Mouse (Mus musculus) midbrain, embryonic 12.5 days (tissue): ENCODE data around the gene Btbd10. TPM values are rescaled to one million over a fixed set of nuclear protein-coding genes. Genes with fewer than 3 reads are reported as not detected.

Experiments
- ATAC-seq: fragments of 200-750 bp; cut with Nextera tagmentation; 2 replicates; pipeline ENCODE4 v1.8.0; 2017; ENCODE audit warnings: low read depth, moderate TSS enrichment, moderate library complexity; ENCODE audit not compliant: low FRiP score
- H3K27ac ChIP-seq: fragments of 300-500 bp; sonication (generic); replicated peaks from 2 replicates; pipeline ENCODE4 v1.5.1; 2016; ENCODE audit warnings: mild to moderate bottlenecking
- H3K27me3 ChIP-seq: fragments of 300-500 bp; sonication (generic); 2 replicates; pipeline ENCODE4 v1.6.1; 2016; ENCODE audit warnings: mild to moderate bottlenecking
- H3K36me3 ChIP-seq: fragments of 300-500 bp; sonication (generic); 2 replicates; pipeline ENCODE4 v1.6.1; 2016
- H3K4me1 ChIP-seq: fragments of 300-500 bp; sonication (generic); 2 replicates; pipeline ENCODE4 v1.6.1; 2016
- H3K4me2 ChIP-seq: fragments of 300-500 bp; sonication (generic); replicated peaks from 2 replicates; pipeline ENCODE4 v1.6.1; 2016; ENCODE audit warnings: mild to moderate bottlenecking, moderate library complexity
- H3K4me3 ChIP-seq: fragments of 300-500 bp; sonication (generic); 2 replicates; pipeline ENCODE4 v1.5.1; 2016; ENCODE audit warnings: mild to moderate bottlenecking
- H3K9ac ChIP-seq: fragments of 300-500 bp; sonication (generic); replicated peaks from 2 replicates; pipeline ENCODE4 v1.6.1; 2016; ENCODE audit warnings: mild to moderate bottlenecking, moderate library complexity
- H3K9me3 ChIP-seq: fragments of 300-500 bp; sonication (generic); 2 replicates; pipeline ENCODE4 v1.6.1; 2016; ENCODE audit warnings: mild to moderate bottlenecking
- WGBS: fragments of 180-500 bp; shearing (Covaris S2); methylation state at CpG from one replicate; pipeline ENCODE4 v1.1.7; 2016; 5-methylcytosine and 5-hydroxymethylcytosine counted together
- polyA plus RNA-seq: library from polyadenylated mRNA; unstranded; fragments of >200 nt; fragmentation: Nextera tagmentation; extraction: Ambion mirVana; gene quantifications from 2 replicates; pipeline ENCODE4 v1.2.1, GENCODE M21; 2016

Gene Btbd10
- 39.8 and 41.3 TPM in 2 replicates for polyA plus RNA-seq

DNA sequence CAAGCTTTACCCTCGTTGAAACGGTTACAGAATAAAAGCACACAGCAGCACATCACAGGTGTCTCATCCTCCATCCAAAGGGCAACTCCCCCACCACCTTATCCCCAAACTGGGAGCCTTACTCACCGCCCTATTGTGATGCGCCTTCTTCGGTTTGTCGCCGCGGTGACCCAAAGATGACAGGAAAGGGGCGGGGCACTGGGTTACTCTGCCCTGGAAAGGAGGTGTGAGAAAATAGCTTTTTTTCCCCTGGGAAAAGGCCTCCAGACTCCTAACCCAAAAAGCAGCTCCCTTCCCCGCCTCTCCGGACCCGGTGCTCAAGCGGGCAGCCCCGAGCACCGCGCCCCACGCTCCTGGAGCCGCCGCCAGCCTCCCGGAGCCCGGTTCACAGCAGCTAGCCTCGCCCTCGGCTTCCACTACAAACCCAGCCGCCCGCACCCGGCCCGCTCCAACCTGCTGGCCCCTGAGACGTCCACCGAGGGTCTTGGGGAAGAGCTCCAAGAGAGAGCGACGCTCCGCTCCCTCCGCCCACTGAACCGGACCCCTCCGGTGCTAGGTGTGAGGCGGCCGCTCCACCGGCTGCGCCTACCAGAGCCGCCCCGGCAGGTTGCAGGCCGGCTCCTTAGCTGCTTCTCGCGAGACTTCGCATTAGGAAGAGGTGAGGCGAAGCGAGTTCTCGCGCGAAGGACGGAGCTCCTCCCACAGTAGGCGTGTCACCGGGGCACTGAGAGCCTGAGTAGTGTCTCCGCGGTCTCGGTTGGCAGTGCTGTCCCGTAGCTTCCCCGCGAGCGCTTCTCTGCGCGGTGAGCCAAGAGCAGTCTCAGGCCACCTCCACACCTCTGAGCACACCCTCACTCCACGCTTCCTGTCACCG is at the start of gene Btbd10:
Gene Btbd10, minus strand, starts transcription at position 647 of the 874 bp plus-strand sequence.
- WGBS: under 1% methylated on average over 63 of the region's 64 CpGs
- Histone ChIP-seq H3K27ac (peak within 1 kb of the TSS; percentile 90), H3K9ac (peak within 1 kb of the TSS; percentile 92), H3K9me3 (no peaks in the 10 kb centered on the region), H3K27me3 (no peaks in the 10 kb centered on the region), H3K4me3 (peak within 1 kb of the TSS; percentile 90), H3K4me1 (peaks cover 17% of the 10 kb centered on the region), H3K36me3 (no peaks in the 10 kb centered on the region), H3K4me2 (peak within 1 kb of the TSS; percentile 81)
- ATAC-seq: peak; percentile 98

GRCm38 (mm10) chr7:113416536-113416935 is 47.3 kb upstream of the Btbd10 start:
- Histone ChIP-seq H3K36me3 (no peaks in the 10 kb centered on the region), H3K4me3 (no peak overlapping the region), H3K9me3 (no peaks in the 10 kb centered on the region), H3K27ac (no peak overlapping the region), H3K9ac (no peak overlapping the region), H3K4me2 (no peak overlapping the region), H3K27me3 (no peaks in the 10 kb centered on the region; the same call in 1 of the 2 replicates), H3K4me1 (no peaks in the 10 kb centered on the region)
- no peak for ATAC-seq
- WGBS: 95% methylated on average over 1 of the region's 1 CpGs

DNA sequence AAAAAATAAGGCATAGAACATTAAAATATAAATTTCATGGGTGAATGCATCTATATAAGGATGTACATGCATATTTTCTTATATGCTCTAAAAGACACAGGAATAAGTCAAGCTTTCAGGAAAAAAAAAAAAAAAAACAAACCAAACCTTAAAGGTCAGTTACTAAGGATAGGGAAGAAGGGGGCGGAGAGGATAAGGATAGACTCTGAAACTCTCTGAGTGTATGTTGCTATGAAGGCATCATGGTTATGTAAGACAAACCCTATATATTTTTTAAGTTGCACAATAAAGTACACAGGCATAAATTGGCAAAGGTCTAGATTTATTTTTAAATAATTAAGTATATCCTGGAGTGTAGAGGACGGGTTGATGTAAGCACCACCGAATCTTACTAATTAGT is 46.1 kb upstream of the Btbd10 start:
- WGBS: 94% methylated on average over 3 of the region's 3 CpGs
- no peak for ATAC-seq

GRCm38 (mm10) chr7:113408712-113409111 is 39.5 kb upstream of the Btbd10 start:
- Histone ChIP-seq H3K27me3 (no peaks in the 10 kb centered on the region), H3K36me3 (no peaks in the 10 kb centered on the region), H3K4me1 (no peaks in the 10 kb centered on the region), H3K4me3 (no peak overlapping the region), H3K4me2 (no peak overlapping the region), H3K9ac (no peak overlapping the region), H3K9me3 (no peaks in the 10 kb centered on the region), H3K27ac (no peak overlapping the region)
- no peak for ATAC-seq
- WGBS: 63% methylated on average over 5 of the region's 5 CpGs

More for the DNA sequence above, 46.1 kb upstream of the Btbd10 start:
- H3K27ac ChIP-seq: no peak overlapping the region
- H3K4me3 ChIP-seq: no peak overlapping the region
- H3K4me1 ChIP-seq: no peaks in the 10 kb centered on the region
- H3K9ac ChIP-seq: no peak overlapping the region
- H3K9me3 ChIP-seq: no peaks in the 10 kb centered on the region
- H3K4me2 ChIP-seq: no peak overlapping the region
- no peaks in the 10 kb centered on the region; the same call in 1 of the 2 replicates for H3K27me3 ChIP-seq
- H3K36me3 ChIP-seq: no peaks in the 10 kb centered on the region

DNA sequence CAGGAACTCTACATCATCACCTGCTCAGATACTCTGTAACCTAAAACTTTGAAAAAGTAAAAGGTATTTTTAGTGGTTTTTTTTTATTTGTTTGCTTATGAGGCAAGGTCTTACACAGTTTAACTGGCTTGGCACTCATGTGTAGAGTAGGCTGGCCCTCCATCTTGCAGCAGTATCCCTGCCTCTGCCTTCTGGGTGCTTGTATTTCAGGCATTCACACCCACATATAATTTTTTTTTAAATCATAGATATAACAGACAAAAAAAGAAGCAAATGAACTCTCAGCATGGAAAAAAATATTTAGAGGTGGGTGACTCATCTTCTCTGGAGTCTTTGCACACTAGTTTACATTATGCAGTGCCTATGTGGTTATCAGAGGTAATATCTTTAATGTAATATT is 28.9 kb upstream of the Btbd10 start:
- no peak for ATAC-seq
- no peaks in the 10 kb centered on the region for H3K9me3 ChIP-seq

DNA sequence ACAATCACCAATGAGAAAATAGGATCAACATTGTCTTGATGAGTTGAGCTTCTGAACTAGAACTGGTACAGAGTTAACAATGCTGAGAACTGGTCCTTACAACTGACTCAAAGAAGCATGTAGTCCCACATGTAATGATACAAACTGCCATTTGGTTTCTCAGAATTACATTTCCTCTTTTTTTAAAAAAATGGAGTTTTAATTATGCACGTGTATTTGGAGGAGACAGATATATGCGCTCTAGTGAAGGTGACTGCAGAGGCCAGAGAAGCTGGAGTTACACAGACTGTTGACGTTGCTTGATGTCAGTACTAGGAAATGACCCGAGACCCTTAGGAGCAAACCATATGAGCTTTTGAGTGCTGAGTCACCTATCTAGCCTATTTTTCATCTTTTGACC is 27.5 kb upstream of the Btbd10 start:
- no peaks in the 10 kb centered on the region for H3K36me3 ChIP-seq
- no peak overlapping the region for H3K27ac ChIP-seq
- no peak overlapping the region for H3K4me2 ChIP-seq
- no peak overlapping the region for H3K9ac ChIP-seq
- no peak overlapping the region for H3K4me3 ChIP-seq
- H3K4me1 ChIP-seq: no peaks in the 10 kb centered on the region
- ATAC-seq: no peak
- no peaks in the 10 kb centered on the region for H3K9me3 ChIP-seq
- no peaks in the 10 kb centered on the region for H3K27me3 ChIP-seq
- 90% methylated on average over 4 of the region's 4 CpGs for WGBS

More for the DNA sequence above, 28.9 kb upstream of the Btbd10 start:
- H3K4me3 ChIP-seq: no peak overlapping the region
- no peaks in the 10 kb centered on the region for H3K36me3 ChIP-seq
- no peak overlapping the region for H3K27ac ChIP-seq
- H3K4me2 ChIP-seq: no peak overlapping the region
- no peaks in the 10 kb centered on the region for H3K4me1 ChIP-seq
- H3K9ac ChIP-seq: no peak overlapping the region
- no peaks in the 10 kb centered on the region for H3K27me3 ChIP-seq

DNA sequence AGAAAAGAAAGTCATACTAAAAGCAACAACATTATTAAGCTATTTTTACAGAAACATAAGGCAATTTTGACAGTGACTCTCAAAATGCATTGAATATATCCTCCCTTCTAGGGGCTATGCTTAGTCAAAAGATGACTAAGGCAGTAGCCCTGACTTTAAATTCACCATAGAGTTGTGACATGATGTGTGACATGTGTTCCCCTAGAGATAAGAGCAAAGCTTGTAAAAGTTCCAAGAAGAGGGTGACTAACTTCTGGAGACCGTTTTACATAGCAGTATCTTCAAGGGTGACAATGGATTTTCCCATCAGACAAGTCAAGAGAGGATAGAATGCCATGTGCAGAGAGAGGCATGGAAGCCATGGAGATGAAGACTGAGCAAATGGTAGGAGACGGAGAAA is 22.4 kb upstream of the Btbd10 start:
- no peak overlapping the region for H3K4me2 ChIP-seq
- H3K27ac ChIP-seq: no peak overlapping the region
- no peaks in the 10 kb centered on the region for H3K27me3 ChIP-seq
- H3K9ac ChIP-seq: no peak overlapping the region
- H3K9me3 ChIP-seq: no peaks in the 10 kb centered on the region
- 91% methylated on average over 2 of the region's 2 CpGs for WGBS
- H3K36me3 ChIP-seq: no peaks in the 10 kb centered on the region
- no peaks in the 10 kb centered on the region for H3K4me1 ChIP-seq
- no peak for ATAC-seq
- no peak overlapping the region for H3K4me3 ChIP-seq

DNA sequence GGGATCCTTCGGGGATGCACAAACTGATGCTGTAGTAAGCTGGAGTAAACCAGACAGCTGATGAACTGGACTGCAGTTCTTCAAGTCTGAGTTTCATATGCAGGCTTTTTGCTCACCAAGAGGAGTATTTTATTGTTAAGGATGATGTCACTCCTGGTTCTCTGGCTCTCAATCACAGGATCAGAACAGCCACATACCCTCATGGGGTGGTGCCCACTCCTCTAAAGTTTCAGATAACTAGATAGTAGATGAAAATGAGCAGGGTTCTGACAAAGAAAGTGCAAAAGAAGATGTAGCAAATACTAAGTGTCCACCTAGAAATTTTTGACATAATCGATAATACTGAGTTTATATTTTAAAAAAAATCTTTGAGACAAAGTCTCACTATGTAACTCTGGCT is 19.3 kb upstream of the Btbd10 start, which contains the start of gene Pth:
Gene Pth, minus strand, starts transcription at position 101 of the 400 bp plus-strand sequence.
- Histone ChIP-seq H3K36me3 (no peaks in the 10 kb centered on the region), H3K27ac (no peak within 1 kb of the TSS), H3K9ac (no peak within 1 kb of the TSS), H3K9me3 (no peaks in the 10 kb centered on the region), H3K27me3 (no peaks in the 10 kb centered on the region), H3K4me3 (no peak within 1 kb of the TSS), H3K4me2 (no peak within 1 kb of the TSS), H3K4me1 (no peaks in the 10 kb centered on the region)
- ATAC-seq: no peak
- 93% methylated on average over 2 of the region's 2 CpGs for WGBS

- H3K27me3 ChIP-seq: no peaks in the 10 kb centered on the region
- no peak overlapping the region for H3K27ac ChIP-seq
- no peak overlapping the region for H3K9ac ChIP-seq
- no peaks in the 10 kb centered on the region for H3K36me3 ChIP-seq
- H3K4me1 ChIP-seq: no peaks in the 10 kb centered on the region
- peak; percentile 72 for ATAC-seq
- no peak overlapping the region for H3K4me3 ChIP-seq
- no peak overlapping the region for H3K4me2 ChIP-seq
- no peaks in the 10 kb centered on the region for H3K9me3 ChIP-seq
- whole genome bisulfite sequencing: 34% methylated on average over 7 of the region's 7 CpGs
Observed at GRCm38 (mm10) chr7:113377875-113378658, 8.9 kb upstream of the Btbd10 start.

DNA sequence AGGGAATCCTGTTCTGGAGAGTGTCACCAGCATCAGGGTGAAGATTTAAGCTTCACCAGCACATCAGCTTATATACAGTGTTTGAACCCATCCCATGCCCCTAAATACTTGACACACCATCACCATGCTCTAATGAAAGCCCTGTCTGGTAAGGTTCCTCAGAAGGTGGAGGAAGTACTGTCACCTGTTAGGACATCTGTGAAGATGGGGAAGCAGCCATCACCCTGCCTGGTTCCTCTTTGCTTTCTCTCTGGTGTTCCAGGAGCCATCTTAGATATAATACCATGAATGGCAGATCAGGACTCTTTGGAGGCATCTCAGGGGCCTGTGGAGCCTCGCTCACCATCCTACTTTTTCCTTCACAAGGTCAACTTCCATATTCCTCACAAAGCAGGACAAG is 3.5 kb upstream of the Btbd10 start:
- no peak for ATAC-seq
- Histone ChIP-seq H3K4me2 (no peak overlapping the region), H3K9me3 (no peaks in the 10 kb centered on the region), H3K9ac (no peak overlapping the region), H3K4me3 (no peak overlapping the region), H3K27ac (no peak overlapping the region), H3K36me3 (no peaks in the 10 kb centered on the region), H3K4me1 (peaks cover 13% of the 10 kb centered on the region), H3K27me3 (no peaks in the 10 kb centered on the region)
- WGBS: 84% methylated on average over 1 of the region's 1 CpGs

DNA sequence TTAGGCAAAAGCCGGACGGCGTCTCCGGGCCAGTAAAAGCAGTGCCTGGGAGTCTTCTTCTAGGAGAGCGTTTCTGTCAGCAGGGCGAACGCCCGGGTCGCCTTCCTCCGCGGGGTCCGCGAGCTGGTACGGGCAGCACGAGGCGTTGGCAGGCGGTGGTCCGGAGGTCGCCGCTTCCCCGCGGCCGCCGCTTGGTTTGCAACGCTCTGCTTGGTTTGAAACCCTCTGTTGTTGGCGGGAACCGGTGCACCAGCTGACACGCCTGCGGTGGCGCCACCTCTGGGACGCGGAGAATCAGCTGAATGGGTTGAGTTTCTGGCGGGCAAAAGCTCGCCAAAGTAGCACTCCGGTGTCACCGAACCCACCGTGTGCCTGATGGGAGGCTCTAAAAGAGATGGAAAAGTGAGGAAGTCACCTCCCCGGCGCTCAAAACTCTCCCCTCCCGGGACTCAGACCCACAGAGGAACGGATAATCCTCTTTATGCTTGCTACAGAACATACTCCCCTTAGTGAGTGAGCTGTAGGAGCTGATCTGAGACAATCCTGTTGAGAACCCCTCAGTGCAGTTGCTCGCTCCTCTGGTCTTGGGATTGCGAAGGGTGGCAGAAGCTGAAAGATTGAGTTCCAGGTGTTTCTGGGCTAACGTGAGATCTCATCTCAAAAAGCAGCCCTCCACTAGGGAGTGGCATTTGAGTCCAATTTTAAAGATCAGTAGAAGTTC is 588 bp upstream of the Btbd10 start:
- Histone ChIP-seq H3K4me3 (peak overlapping the region; percentile 90), H3K9me3 (no peaks in the 10 kb centered on the region), H3K27me3 (no peaks in the 10 kb centered on the region), H3K4me2 (peak overlapping the region; percentile 81), H3K36me3 (no peaks in the 10 kb centered on the region), H3K9ac (peak overlapping the region; percentile 92), H3K4me1 (peaks cover 17% of the 10 kb centered on the region), H3K27ac (peak overlapping the region; percentile 90)
- under 1% methylated on average over 44 of the region's 44 CpGs for WGBS
- ATAC-seq: peak; percentile 75
